Mouse (Mus musculus) forebrain, embryonic 12.5 days (tissue): ENCODE data around the gene Rcn3. TPM values are rescaled to one million over a fixed set of nuclear protein-coding genes. Genes with fewer than 3 reads are reported as not detected.

Experiments
- ATAC-seq: fragments of 200-750 bp; cut with Nextera tagmentation; 2 replicates; pipeline ENCODE4 v1.8.0; 2017; ENCODE audit warnings: moderate TSS enrichment; ENCODE audit not compliant: low FRiP score
- H3K27ac ChIP-seq: fragments of 300-500 bp; sonication (generic); 2 replicates; pipeline ENCODE4 v1.5.1; 2016; ENCODE audit warnings: mild to moderate bottlenecking
- H3K27me3 ChIP-seq: fragments of 300-500 bp; sonication (generic); 2 replicates; pipeline ENCODE4 v1.6.1; 2016; ENCODE audit warnings: mild to moderate bottlenecking
- H3K36me3 ChIP-seq: fragments of 300-500 bp; sonication (generic); replicated peaks from 2 replicates; pipeline ENCODE4 v1.6.1; 2016; ENCODE audit warnings: mild to moderate bottlenecking
- H3K4me1 ChIP-seq: fragments of 300-500 bp; sonication (generic); 2 replicates; pipeline ENCODE4 v1.6.1; 2016
- H3K4me2 ChIP-seq: fragments of 300-500 bp; sonication (generic); 2 replicates; pipeline ENCODE4 v1.6.1; 2016; ENCODE audit warnings: mild to moderate bottlenecking, moderate library complexity
- H3K4me3 ChIP-seq: fragments of 300-500 bp; sonication (generic); replicated peaks from 2 replicates; pipeline ENCODE4 v1.5.1; 2016; ENCODE audit warnings: mild to moderate bottlenecking
- H3K9ac ChIP-seq: fragments of 300-500 bp; sonication (generic); 2 replicates; pipeline ENCODE4 v1.6.1; 2016; ENCODE audit warnings: mild to moderate bottlenecking
- H3K9me3 ChIP-seq: fragments of 300-500 bp; sonication (generic); 2 replicates; pipeline ENCODE4 v1.6.1; 2016
- WGBS: fragments of 180-500 bp; shearing (Covaris S2); methylation state at CpG from one replicate; pipeline ENCODE4 v1.1.7; 2016; 5-methylcytosine and 5-hydroxymethylcytosine counted together
- polyA plus RNA-seq: library from polyadenylated mRNA; unstranded; fragments of >200 nt; fragmentation: Nextera tagmentation; extraction: Ambion mirVana; gene quantifications from 2 replicates; pipeline ENCODE4 v1.2.1, GENCODE M21; 2016

Rcn3 gene
- polyA plus RNA-seq, 1 experiment from 2014 or later, result 101 TPM

- Histone ChIP-seq H3K36me3 (peaks cover 6% of the 10 kb centered on the region), H3K4me2 (no peak overlapping the region), H3K9me3 (no peaks in the 10 kb centered on the region), H3K27ac (peak overlapping the region; percentile 42; the same call in 1 of the 2 replicates), H3K27me3 (0 out of 2 replicates have a peak, but pooled peaks cover 6% of the 10 kb centered on the region), H3K9ac (no peak overlapping the region), H3K4me1 (peaks cover 13% of the 10 kb centered on the region; the same call in 1 of the 2 replicates), H3K4me3 (no peak overlapping the region)
- ATAC-seq, result no peak
- WGBS, result 67% methylated on average over 12 of the region's 12 CpGs
Measured at GRCm38 (mm10) chr7:45092828-45093515, 951 bp upstream of the Rcn3 start.

DNA sequence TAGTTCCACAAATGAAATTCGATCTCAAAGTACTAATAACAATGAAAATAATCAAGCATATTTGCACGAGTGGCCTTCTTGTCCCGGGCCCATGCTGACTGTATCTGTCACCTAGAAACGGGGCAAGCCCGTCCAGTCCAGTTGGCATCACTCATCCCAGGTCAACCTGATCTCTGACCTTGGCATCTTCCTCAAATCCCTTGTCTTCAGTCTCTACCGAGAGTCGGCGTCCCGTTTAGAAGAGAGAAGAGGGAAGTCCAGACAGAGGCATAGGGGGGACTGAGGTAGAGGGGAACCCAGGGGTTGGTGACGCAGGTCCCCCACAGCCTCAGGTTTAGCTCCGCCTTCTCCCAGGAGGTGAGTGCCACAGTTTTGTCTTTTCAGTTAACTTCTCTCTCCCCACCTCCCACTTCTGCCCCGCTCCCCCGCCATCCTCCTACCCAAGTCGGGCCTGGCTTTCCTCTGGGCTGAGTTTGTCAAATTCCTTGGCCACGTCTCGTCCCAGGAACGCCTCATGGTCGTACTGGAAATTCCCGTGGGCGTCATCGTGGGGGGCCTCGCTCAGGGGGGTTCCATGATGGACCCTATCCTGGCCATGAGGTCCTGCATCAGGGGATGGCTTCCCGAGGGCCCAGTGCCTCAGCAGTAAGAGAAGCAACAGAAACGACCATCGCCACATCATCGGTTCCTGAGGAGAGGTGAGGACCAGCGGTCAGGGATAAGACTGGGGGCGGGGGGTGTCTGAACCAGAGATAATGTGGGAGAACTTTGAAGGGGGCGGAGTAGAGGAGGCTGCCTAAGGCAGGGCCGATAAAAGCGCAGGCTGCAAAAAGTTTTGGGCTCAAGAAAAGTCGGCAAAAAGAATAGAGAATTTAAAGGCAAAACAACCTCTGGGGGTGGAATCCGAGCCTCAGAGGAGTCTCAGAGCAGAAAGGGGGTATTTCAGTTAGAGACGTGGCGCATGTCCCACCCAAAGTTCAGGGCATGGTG, 725 bp downstream of the Rcn3 start:
- Histone ChIP-seq H3K4me1 (peaks cover 13% of the 10 kb centered on the region; the same call in 1 of the 2 replicates), H3K36me3 (peaks cover 19% of the 10 kb centered on the region), H3K4me2 (peak overlapping the region; percentile 70), H3K27me3 (0 out of 2 replicates have a peak, but pooled peaks cover 6% of the 10 kb centered on the region), H3K9me3 (no peaks in the 10 kb centered on the region), H3K27ac (no peak overlapping the region), H3K9ac (peak overlapping the region; percentile 47), H3K4me3 (peak overlapping the region; percentile 48)
- 10% methylated on average over 34 of the region's 35 CpGs for WGBS
- peak; percentile 18 for ATAC-seq

DNA sequence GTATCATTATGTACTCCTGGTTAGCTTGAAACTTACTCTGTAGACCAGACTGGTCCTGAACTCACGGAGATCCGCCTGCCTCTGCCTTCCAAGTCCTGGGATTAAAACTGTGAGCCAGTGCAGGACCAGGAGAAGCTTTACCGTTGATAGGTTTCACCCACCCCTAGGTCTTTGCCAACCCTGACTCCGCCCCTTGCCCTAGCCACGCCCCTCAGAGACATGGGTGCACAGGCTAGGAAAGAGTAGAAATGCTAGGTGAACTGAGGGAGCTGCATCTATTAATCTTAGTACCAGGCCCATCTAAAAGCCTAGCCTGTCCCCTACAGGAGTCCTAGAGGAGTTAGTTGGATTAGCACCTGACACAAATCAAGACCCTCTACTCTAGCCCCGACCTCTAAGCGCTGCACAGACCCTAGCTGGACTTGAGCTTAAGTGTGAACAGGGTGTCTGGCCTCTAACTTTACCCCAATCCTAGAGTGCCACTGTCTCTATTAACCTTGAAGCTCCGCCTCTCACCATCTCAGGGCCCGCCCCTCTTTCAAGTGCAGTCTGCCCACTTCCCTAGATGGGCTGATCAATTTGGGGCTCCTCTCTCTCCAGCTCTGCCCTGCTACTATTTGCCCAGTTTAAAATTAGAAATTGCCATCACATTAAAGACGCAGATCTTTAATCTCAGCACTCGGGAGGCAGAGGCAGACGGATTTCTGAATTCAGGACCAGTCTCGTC, 1.6 kb downstream of the Rcn3 start:
- peaks cover 24% of the 10 kb centered on the region for H3K36me3 ChIP-seq
- no peak for ATAC-seq
- H3K4me1 ChIP-seq, result peaks cover 13% of the 10 kb centered on the region; the same call in 1 of the 2 replicates
- no peak overlapping the region for H3K27ac ChIP-seq
- 0 out of 2 replicates have a peak overlapping the region, but pooled peaks have one; percentile 47 for H3K9ac ChIP-seq
- WGBS, result 80% methylated on average over 13 of the region's 13 CpGs
- no peaks in the 10 kb centered on the region for H3K9me3 ChIP-seq
- H3K4me3 ChIP-seq, result no peak overlapping the region
- peak overlapping the region; percentile 70; the same call in 1 of the 2 replicates for H3K4me2 ChIP-seq
- 0 out of 2 replicates have a peak, but pooled peaks cover 6% of the 10 kb centered on the region for H3K27me3 ChIP-seq

GRCm38 (mm10) chr7:45088597-45088996, 3.4 kb downstream of the Rcn3 start:
- ATAC-seq, result no peak
- no peaks in the 10 kb centered on the region for H3K27me3 ChIP-seq
- no peaks in the 10 kb centered on the region for H3K9me3 ChIP-seq
- no peak overlapping the region for H3K4me3 ChIP-seq
- WGBS, result 92% methylated on average over 17 of the region's 17 CpGs
- peaks cover 13% of the 10 kb centered on the region; the same call in 1 of the 2 replicates for H3K4me1 ChIP-seq
- no peak overlapping the region for H3K4me2 ChIP-seq
- peaks cover 34% of the 10 kb centered on the region for H3K36me3 ChIP-seq
- H3K9ac ChIP-seq, result no peak overlapping the region
- no peak overlapping the region for H3K27ac ChIP-seq

DNA sequence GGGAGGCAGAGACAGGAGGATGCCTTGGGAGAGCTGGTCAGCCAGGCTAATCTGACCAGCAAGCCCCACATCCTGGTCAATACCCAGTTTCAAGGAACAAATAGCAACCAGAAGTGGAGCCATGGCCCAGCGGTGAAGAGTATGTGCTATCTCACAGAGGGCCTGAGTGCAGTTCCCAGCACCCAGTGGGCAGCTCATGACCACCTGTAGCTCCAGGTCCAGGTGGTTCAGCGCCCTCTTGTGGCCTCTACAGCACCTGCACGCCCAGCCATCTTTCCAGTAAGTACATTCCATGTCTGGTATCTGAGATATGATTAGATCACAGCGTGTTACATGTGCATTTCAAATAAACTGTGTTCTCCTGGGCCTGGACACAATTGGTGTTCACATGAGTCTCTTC, 5.9 kb downstream of the Rcn3 start:
- Histone ChIP-seq H3K27ac (no peak overlapping the region), H3K9me3 (no peaks in the 10 kb centered on the region), H3K4me1 (peaks cover 3% of the 10 kb centered on the region; the same call in 1 of the 2 replicates), H3K4me2 (no peak overlapping the region), H3K9ac (no peak overlapping the region), H3K36me3 (peaks cover 43% of the 10 kb centered on the region), H3K27me3 (no peaks in the 10 kb centered on the region), H3K4me3 (no peak overlapping the region)
- ATAC-seq, result no peak
- WGBS, result 77% methylated on average over 4 of the region's 4 CpGs

DNA sequence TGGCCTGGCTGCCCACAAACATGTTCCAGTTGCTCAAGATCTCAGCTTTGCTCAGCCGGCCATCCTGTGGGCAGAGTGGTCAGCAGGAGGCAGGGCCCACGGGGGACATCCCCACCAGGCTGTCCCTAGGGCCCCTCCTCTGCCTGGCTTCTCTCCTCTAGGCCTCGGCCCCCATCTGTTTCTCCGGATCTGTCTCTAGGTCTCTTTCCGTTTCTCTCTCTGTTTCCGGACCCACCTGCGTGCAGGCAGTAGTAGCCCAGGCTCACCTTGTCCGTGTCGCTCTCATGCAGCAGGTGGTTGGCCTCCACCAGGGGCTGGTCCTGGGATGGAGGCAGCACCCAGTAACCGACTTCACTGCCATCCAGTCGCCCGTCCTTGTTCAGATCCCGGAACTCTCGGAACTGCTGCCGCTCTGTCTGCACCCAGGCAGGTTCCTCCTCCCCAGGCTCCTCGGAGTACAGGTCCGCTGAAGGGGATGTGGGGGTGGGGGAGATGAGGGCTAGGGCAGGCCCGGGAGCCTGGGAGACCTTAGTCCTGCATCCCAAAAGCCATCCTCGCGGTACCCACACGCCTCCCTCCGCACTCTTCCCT, 8.6 kb downstream of the Rcn3 start:
- 89% methylated on average over 22 of the region's 22 CpGs for WGBS
- Histone ChIP-seq H3K4me2 (no peak overlapping the region), H3K36me3 (peaks cover 40% of the 10 kb centered on the region), H3K27ac (no peak overlapping the region), H3K4me3 (no peak overlapping the region), H3K27me3 (no peaks in the 10 kb centered on the region), H3K9ac (no peak overlapping the region), H3K4me1 (peaks cover 2% of the 10 kb centered on the region), H3K9me3 (no peaks in the 10 kb centered on the region)
- no peak for ATAC-seq

GRCm38 (mm10) chr7:45082401-45083299, 9.4 kb downstream of the Rcn3 start:
- Histone ChIP-seq H3K9ac (no peak overlapping the region), H3K9me3 (no peaks in the 10 kb centered on the region), H3K4me3 (no peak overlapping the region), H3K36me3 (peaks cover 41% of the 10 kb centered on the region), H3K27me3 (no peaks in the 10 kb centered on the region), H3K27ac (0 out of 2 replicates have a peak overlapping the region, but pooled peaks have one; percentile 13), H3K4me1 (peaks cover 2% of the 10 kb centered on the region), H3K4me2 (no peak overlapping the region)
- 76% methylated on average over 25 of the region's 25 CpGs for WGBS
- no peak for ATAC-seq

GRCm38 (mm10) chr7:45081016-45081415, 11.0 kb downstream of the Rcn3 start:
- Histone ChIP-seq H3K9me3 (no peaks in the 10 kb centered on the region), H3K27ac (no peak overlapping the region), H3K9ac (no peak overlapping the region), H3K4me1 (peaks cover 2% of the 10 kb centered on the region), H3K27me3 (no peaks in the 10 kb centered on the region), H3K4me3 (no peak overlapping the region), H3K36me3 (peaks cover 41% of the 10 kb centered on the region), H3K4me2 (no peak overlapping the region)
- WGBS, result 50% methylated on average over 5 of the region's 5 CpGs
- ATAC-seq, result no peak

GRCm38 (mm10) chr7:45079856-45080255, 12.2 kb downstream of the Rcn3 start:
- Histone ChIP-seq H3K36me3 (peaks cover 45% of the 10 kb centered on the region), H3K9me3 (no peaks in the 10 kb centered on the region), H3K9ac (0 out of 2 replicates have a peak overlapping the region, but pooled peaks have one; percentile 21), H3K4me3 (0 out of 2 replicates have a peak overlapping the region, but pooled peaks have one; percentile 3), H3K4me2 (no peak overlapping the region), H3K4me1 (peaks cover 2% of the 10 kb centered on the region), H3K27ac (no peak overlapping the region), H3K27me3 (no peaks in the 10 kb centered on the region)
- ATAC-seq, result peak; percentile 59
- 2% methylated on average over 10 of the region's 10 CpGs for WGBS

- Histone ChIP-seq H3K4me1 (peaks cover 2% of the 10 kb centered on the region), H3K9me3 (no peaks in the 10 kb centered on the region), H3K36me3 (peaks cover 46% of the 10 kb centered on the region), H3K27ac (no peak overlapping the region), H3K9ac (no peak overlapping the region), H3K4me2 (no peak overlapping the region), H3K27me3 (no peaks in the 10 kb centered on the region; the same call in 1 of the 2 replicates), H3K4me3 (no peak overlapping the region)
- ATAC-seq, result no peak
- WGBS, result 41% methylated on average over 9 of the region's 9 CpGs
Measured at GRCm38 (mm10) chr7:45078513-45078912, 13.5 kb downstream of the Rcn3 start.
